Mouse (Mus musculus): ENCODE results near the gene Akap5.

Gene Akap5

GRCm38 (mm10) chr12:76324679-76325431 is at the start of gene Akap5:
Gene Akap5 (plus strand): TSS chr12:76324891.
- DNase-seq (ENCODE audit: low spot score in 2 of 2), result peak; percentile 20 to 28

- no peak for DNase-seq (ENCODE audit: low spot score in 2 of 2)
Measured at GRCm38 (mm10) chr12:76278209-76278608, 46.5 kb upstream of the Akap5 start.

DNA sequence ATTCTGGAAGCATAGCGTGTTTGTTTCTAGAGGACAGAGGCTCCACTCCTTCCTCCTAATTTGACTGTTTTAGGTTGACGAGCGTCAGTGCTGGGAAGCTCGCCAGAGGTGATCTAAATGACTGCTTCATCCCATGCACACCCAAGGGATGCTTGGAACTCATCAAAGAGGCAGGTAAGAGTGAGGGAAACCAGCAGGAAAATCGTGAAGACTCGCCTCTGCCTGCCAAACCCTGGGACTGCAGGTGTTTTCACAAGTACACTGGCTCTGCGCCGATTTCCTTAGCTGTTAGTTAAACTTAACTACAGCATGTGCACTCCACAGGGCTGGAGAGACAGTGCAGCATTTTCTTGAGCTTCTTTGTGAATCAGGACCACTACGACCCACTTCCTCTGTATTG is 44.1 kb upstream of the Akap5 start:
- DNase-seq (ENCODE audit: low spot score in 2 of 2), result no peak

DNA sequence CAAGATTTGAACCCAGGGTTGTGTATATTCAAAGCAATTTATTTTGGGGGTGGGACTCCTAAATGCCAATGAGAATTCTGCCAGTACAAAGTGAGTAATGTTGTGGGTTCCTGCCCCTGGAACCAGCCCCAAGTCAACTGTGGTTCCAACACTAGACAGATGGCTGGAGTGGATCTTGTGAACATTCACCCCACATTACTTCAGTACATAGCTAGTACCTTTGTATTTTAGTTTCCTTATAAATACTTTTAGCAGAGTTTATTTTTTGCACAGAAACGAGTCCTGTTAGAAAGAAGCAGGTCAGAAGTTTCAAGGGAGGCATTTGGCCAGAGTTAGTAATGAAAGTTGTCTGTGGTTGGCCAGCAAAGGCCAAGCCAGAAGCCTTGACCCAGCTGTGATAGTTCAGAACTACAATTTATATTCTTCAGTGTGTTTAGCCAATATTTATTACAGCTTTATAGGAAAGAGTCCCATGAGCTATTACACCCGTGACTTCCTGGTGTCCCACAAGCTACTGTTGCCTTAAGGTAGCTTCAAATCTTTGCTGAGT is 43.5 kb upstream of the Akap5 start:
- no peak for DNase-seq (ENCODE audit: low spot score in 2 of 2)

DNA sequence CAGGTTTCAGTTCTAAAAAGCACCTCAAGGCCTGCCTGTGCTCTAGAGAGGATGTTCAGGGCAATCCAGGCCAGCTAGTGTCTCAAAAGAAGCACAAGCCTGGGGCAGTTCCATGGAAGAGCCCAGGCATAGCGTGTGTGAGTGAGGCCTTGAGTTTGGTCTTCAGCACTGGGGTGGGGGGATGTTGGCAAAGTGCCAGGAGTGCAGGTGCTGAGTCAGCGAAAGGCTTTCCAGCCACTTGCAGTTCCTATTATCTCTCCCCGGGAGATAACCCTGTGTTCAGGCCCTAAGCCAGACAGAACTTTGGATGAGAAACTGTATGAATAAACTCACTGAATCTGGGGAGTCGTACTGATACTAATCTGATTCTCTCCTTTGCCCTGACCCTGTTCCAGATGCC is 42.6 kb upstream of the Akap5 start:
- no peak for DNase-seq (ENCODE audit: low spot score in 2 of 2)

GRCm38 (mm10) chr12:76282532-76283173 is 42.0 kb upstream of the Akap5 start:
- DNase-seq (ENCODE audit: low spot score in 2 of 2), result no peak

GRCm38 (mm10) chr12:76285418-76285817 is 39.3 kb upstream of the Akap5 start:
- no peak for DNase-seq (ENCODE audit: low spot score in 2 of 2)

DNA sequence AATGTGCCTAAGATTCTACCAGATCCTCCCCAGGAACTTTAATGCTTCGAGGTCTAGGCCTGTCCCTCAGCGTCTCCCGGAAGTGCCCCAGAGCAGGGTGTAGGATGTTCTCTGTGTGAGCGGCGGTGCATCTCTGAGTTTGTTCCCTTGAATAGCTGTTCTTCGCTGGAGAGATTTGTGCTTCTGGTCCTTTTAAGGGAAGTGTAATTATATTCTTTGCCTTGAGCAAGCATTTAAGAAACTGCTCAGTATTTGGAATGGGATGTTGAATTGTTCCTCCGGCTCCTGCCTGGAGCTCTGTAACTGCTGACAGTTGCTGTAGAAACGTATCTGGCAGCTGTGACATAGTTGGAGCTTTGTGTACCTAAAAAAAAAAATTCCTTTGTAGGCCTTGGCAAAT is 36.7 kb upstream of the Akap5 start:
- DNase-seq (ENCODE audit: low spot score in 2 of 2), result no peak

GRCm38 (mm10) chr12:76288494-76288893 is 36.2 kb upstream of the Akap5 start:
- DNase-seq (ENCODE audit: low spot score in 2 of 2), result no peak

- DNase-seq (ENCODE audit: low spot score in 2 of 2), result no peak
Measured at GRCm38 (mm10) chr12:76289428-76289827, 35.3 kb upstream of the Akap5 start.

DNA sequence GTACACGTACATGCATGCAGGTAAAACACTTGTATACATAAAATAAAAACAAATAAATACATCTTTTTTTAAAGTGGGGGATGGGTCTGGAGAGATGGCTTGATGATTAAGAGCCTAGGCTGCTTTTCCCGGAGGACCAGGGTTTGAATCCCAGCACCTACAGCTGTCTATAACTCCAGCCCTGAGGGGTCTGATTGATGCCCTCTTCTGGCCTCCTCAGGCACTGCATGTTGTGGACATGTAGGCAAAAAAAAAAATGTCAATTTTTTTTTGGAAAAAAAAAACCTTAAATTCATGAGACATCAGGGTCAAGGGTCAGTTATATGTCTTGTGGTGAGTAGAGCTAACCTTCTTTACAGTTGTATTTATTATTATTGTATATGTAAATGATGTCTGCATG is 34.4 kb upstream of the Akap5 start:
- DNase-seq (ENCODE audit: low spot score in 2 of 2), result no peak

DNA sequence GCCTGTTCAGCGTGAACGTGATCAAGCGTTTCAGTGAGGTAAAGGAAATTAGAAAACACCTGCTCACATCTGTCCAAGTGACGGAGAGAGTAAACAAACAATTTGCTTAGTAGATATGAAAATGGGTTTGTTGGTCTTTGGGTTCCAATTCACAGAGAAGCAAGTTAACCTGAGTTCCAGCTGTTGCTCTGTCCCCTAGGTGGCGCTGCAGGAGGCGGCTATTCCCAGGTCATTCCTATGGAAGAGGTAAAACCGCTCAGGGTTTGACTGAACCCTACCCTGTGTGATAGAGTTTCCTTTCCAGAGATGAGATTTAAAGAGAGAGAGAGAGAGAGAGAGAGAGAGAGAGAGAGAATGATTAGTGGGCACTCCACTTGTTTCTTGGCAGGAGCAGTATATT is 31.5 kb upstream of the Akap5 start:
- DNase-seq (ENCODE audit: low spot score in 2 of 2), result peak; percentile 10 to 37

DNA sequence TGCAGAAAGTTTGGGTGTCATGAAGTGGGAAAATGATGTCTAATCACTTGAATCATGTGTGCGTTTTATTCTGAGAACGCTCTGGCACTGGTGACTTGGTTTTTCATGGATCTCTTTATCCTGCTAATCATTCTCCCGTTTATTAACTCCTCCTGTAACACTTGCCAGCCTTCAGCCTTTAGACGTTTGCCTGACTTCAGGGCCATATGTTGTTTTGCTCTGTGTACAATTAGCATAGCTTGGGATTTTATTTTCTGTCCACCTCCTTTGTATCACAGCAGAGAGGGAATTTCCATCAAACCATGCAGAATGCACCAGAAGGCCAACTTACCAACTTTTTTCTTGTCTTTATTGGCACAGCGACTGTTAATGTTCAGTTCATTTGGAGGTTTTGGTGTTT is 26.9 kb upstream of the Akap5 start:
- no peak for DNase-seq (ENCODE audit: low spot score in 2 of 2)

DNA sequence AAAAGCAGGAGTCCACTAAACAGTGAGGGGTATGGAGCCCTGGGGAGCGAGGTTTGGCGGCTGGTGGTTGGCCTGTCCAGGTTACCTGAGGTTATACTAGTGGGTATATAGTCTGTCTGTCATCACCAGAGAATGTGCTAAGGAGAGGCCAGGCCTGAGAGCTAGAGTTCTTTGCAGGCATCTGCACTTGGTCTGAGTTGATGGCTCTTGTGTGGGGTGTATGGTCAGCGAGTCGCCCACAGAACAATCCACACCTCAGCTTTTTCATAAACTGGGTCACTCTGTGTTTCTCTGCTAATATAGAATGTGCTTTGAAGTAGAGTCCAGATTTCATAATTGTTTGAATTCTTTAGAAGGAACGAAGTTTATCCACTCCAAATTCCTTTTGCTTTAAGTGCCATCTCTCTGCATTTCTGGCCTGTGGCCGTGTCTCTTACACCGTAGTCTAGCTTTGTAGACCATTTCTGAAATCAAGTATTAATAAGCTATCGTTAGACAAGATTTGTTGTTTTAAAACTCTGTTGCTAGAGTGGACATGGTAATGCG is 25.3 kb upstream of the Akap5 start:
- DNase-seq (ENCODE audit: low spot score in 2 of 2), result no peak

DNA sequence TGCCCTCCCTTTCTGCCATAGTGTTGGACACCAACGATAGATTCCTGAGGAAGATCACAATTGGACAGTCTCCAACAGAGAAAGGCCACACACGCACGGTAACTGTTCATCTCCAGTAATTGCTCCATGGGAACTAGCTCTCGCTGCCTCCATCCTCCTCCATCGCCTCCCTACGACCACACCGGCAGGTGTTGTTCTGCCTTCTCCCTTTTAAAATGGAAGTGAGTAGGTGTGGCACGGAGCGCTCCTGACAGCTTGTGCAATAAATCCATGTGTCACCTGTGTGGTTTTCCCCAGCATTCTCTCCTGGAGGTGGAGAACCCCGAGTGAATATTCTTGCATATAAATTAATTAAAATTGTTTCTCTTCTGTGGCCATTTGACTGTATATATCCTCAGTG is 24.3 kb upstream of the Akap5 start:
- no peak for DNase-seq (ENCODE audit: low spot score in 2 of 2)

DNA sequence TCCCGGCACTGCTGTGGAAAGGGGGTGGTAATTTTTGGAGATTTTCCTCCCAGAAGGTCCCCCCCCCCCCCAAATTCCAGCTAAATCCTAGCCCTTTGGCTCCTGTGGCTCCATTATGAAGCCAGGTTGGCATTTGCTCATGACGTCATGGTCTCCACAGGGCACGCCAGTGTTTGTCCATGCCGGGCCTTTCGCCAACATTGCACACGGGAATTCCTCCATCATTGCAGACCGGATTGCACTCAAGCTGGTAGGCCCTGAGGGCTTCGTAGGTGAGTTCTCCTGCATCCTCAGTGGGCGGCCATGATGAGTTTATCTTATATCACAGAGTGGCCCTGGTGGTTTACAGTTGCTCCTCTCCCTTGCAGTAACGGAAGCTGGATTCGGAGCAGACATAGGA is 21.2 kb upstream of the Akap5 start:
- no peak for DNase-seq (ENCODE audit: low spot score in 2 of 2)

DNA sequence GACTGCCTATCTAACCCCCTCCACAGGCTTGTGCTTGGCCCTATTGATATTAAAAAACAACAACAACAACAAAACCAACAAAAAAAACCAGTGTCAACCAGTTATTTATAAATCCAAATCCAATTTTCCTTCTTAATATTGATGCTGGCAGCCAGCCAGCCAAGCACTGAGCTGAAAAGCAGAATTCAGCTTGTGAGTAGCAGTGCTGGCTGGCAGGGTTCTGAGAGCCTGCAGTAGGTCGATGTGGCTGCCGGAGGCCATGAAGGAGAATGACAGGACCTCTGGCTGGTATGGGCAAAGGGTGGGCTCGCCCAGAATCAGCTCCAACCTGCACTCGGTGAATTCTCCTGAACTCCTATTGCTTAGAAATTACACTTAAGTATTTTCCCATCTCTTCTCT is 20.5 kb upstream of the Akap5 start:
- DNase-seq (ENCODE audit: low spot score in 2 of 2), result no peak

DNA sequence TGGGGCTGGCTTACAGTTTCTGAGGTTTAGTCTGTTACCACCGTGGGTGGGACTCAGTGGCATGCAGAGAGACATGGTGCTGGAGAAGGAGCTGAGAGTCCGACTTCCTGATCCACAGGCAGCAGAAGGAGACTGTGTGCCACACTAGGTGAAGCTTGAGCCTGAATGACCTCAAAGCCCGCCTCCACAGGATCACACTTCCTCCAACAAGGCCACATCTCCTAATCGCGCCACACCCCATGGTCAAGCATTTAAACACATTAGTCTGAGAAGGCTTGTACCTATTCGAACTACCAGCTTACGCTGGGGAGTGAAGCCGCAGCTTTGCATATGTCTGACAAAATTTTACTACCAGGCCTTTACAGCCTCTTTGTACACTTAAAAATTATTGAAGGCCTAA is 19.6 kb upstream of the Akap5 start:
- DNase-seq (ENCODE audit: low spot score in 2 of 2), result no peak

DNA sequence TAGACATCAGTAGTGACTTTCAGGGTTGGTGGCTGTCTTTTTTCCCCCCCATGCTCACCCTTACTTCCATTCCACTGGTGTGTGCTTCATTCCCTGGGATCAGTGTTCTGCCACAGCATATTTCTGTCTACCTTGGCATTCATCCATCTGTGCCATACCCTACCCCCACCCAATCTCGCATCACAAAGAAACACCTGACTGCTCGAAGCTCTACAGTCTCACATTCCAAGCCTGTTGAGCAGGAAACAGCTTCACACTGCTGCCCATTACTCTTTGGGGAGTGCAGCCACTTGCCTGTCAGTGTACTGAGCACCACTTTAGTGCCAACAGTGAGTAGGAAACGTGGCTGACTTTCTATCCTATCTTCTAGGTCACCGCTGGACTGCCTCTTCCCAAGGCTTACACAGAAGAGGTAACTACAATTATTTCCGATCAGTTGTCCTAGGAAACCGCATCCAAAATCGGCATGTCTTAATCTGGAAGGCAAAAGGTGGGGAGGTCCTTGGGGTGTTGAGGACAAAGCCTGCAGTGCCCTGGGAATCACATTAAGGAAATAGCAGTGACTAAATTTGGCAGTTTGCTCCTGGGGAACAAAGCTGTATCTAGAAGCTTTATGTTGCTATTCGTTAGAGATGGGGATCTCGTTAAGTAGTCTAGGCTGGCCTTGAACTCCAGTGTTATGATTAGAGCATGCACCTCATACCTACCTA is 17.7 kb upstream of the Akap5 start:
- peak; percentile 18 to 29 for DNase-seq (ENCODE audit: low spot score in 2 of 2)

DNA sequence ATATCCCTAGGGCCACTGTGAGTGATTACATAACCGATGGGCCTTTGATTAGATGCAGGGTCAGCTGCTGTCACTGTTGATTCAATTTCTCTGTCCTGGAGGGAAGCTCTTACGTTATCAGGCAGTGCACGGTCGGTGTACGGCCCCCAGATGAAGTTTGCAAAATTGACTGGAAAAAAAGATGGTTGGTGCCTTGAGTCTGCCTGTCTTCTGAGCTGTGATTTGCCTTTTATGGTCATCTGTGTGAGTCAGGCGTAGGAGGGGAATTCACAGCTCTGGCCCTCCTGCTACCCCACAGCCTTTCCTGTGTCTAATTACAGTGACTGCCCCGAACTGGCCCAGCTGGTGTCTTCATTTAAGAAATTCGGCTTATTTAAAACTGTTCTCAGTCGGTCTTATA is 16.7 kb upstream of the Akap5 start:
- DNase-seq (ENCODE audit: low spot score in 2 of 2), result peak; percentile 55 to 58

GRCm38 (mm10) chr12:76308436-76308835 is 16.3 kb upstream of the Akap5 start:
- no peak for DNase-seq (ENCODE audit: low spot score in 2 of 2)

GRCm38 (mm10) chr12:76310007-76310406 is 14.7 kb upstream of the Akap5 start:
- DNase-seq (ENCODE audit: low spot score in 2 of 2), result no peak

All from spleen, postnatal 36 days (tissue).